Mouse (Mus musculus) T-cell, adult 66 days (primary cell): Measurements from ENCODE around the gene Hist1h2bf. TPM values are rescaled to one million over a fixed set of nuclear protein-coding genes. Genes with fewer than 3 reads are reported as not detected.

Experiments used
- total RNA-seq, 2 experiments: library from RNA; stranded (reverse); gene quantifications; 3 replicates in 1 of 2; 4 replicates in 1 of 2; pipeline ENCODE4 v1.2.4; 2023

Gene Hist1h2bf
- 100 to 1,000 TPM in 1 of 2 experiments, 10 to 100 TPM in 1; 79.7 to 145 TPM for total RNA-seq

DNA sequence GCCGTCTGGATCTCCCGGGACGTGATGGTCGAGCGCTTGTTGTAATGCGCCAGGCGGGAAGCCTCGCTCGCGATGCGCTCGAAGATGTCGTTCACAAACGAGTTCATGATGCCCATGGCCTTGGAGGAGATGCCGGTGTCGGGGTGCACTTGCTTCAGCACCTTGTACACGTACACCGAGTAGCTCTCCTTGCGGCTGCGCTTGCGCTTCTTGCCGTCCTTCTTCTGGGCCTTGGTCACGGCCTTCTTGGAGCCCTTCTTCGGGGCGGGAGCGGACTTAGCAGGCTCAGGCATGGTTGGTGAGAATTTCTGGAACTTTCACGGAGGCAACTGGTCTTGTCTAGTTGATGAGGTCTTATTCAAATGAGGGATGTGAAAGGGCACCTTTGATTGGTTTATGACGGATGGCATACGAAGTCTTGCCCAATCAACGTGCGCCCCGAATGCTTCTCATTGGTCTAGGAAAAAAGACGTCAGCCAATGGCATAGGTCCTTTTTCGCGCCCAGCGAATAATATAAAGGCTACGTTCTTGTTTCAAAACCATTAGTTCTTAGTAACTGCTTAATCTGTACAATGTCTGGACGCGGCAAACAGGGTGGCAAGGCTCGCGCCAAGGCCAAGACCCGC, at the start of gene Hist1h2bf, which contains the start of gene Hist1h2ad:
TSS of gene Hist1h2bf (minus strand) at position 299 of the 627 bp plus-strand sequence.
TSS of gene Hist1h2ad (plus strand) at position 484 of the 627 bp plus-strand sequence.

DNA sequence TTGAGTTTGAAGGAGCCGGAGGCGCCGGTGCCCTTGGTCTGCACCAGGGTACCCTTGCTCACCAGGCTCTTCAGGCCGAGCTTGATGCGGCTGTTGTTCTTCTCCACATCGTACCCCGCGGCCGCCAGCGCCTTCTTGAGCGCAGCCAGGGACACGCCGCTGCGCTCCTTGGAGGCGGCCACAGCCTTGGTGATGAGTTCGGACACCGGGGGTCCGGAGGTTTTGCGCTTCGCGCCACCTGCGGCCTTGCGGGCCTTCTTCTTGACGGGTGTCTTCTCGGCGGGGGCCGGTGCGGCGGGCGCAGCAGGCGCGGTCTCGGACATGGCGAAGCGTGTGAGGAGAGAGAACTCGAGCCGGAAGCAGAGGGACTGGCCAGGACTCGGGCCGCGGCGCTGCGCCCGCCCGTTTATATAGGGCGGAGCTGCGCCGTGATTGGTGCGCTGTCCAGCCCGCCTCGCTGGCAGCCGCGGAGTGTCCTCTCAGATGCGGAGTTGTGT, 48.2 kb upstream of the Hist1h2bf start, which contains the start of gene Hist1h1e:
TSS of gene Hist1h1e (minus strand) at position 384 of the 497 bp plus-strand sequence.

DNA sequence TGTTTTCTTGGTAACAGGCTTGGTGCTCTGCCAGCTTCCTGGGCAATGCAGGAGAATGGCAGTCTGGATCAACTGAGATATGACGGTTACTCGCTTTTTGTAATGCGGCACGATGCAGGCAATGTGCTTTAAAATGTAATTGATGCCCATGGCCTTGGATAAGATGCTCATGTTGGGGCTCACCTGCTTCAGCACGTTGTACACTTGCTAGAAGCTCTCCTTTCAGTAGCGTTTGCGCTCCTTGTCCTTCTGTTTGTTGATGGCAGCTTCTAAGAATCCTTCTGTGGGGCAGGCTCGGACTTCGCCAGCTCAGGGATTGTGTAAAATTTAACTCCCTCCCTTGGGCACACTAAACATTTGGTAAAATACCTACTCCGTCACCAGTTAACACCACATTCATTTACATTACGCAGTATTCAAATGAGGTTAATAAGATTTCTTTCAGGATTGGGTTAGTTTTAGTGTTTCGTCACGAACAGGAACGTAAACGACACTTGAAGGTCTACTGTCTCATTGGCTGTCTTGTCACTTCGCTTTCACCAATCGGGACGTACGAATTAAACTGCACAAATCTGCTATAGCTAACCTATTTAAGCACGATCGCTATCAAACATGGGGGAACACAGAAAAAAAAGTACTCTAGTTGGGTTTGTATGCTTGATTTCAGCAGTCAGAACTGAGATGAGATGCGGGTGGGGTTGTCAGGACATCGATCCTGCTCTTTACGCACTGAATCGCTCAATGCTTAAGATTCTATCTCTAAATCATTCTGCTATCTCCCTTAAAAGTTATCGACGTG, 46.9 kb upstream of the Hist1h2bf start, which contains the start of gene Hist1h2be:
TSS of gene Hist1h2be (minus strand) at position 392 of the 799 bp plus-strand sequence.

DNA sequence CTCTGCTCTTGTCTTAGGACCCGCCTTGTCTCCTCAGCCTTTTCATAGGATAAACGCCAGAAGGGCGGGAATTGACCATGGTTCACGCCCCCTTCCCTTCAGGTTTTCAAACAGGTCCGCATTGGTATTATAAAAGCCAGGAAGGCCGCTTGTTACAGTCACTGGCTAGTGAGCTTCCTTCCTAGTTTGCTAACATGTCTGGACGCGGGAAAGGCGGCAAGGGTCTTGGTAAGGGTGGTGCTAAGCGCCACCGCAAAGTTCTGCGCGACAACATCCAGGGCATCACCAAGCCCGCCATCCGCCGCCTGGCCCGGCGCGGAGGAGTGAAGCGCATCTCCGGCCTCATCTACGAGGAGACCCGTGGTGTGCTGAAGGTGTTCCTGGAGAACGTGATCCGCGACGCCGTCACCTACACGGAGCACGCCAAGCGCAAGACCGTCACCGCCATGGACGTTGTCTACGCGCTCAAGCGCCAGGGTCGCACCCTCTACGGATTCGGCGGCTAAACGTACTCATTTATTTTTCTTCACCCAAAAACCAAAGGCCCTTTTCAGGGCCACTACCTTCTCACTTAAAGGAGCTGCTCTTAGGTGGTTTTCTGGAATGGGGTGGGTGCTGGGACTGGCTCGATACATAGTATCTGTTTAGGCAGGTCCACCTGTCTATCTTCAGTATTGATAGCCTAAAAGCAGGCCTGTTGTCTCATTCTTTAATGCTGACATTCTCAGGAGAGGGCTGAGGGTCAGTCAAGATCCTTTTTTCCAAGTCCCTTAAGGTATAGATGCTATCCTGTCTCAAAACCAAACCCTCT, 7.6 kb upstream of the Hist1h2bf start, which contains the start of gene Hist1h4d:
TSS of gene Hist1h4d (plus strand) at position 191 of the 811 bp plus-strand sequence.

DNA sequence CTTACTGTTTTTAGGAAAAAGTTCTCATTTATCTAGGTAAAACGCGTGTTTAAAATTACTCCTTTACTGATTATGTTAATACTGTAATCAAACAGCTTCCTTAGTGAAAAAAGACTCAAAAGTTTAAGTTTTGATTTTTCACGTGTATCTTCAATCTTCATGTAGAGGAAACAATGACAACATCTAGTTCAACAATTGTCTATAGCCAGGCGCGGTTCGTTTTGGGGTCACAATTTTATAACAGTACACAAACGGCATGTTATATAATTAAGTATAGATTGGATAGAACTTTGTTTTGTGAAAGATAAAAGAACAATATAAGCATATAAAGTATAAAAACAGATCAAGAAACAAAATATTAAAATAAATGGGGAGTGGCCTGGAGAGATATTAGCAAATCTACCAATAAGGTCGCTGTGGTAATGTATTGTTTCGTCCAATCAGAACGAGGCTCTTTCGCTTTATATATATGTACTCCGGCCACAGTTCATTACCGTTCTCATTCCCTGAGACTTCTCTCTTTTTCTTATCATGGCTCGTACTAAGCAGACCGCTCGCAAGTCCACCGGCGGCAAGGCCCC, 1.4 kb upstream of the Hist1h2bf start, which contains the start of gene Hist1h3d:
TSS of gene Hist1h3d (plus strand) at position 493 of the 581 bp plus-strand sequence.

DNA sequence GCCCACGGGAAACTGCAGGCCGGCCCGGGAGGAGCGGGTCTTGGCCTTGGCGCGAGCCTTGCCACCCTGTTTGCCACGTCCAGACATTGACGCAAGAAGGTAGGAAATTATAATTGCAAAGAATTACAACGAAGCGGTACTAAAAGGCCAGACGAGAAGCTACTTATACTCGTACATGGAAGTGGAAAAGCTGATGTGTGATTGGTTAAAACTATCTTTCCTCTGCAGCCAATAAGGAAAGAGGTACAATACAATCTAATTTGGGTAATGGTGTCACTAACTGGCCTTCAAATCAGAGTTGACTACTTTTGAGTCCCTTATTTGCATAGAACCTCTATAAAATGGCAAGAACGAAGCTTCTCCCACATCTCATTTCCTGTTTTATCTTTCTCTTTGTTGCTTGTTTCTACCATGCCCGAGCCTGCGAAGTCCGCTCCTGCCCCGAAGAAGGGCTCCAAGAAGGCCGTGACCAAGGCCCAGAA, 2.9 kb downstream of the Hist1h2bf start, which contains the start of the genes Hist1h2ae and Hist1h2bg:
TSS of gene Hist1h2ae (minus strand) at position 199 of the 482 bp plus-strand sequence.
TSS of gene Hist1h2bg (plus strand) at position 375 of the 482 bp plus-strand sequence.

DNA sequence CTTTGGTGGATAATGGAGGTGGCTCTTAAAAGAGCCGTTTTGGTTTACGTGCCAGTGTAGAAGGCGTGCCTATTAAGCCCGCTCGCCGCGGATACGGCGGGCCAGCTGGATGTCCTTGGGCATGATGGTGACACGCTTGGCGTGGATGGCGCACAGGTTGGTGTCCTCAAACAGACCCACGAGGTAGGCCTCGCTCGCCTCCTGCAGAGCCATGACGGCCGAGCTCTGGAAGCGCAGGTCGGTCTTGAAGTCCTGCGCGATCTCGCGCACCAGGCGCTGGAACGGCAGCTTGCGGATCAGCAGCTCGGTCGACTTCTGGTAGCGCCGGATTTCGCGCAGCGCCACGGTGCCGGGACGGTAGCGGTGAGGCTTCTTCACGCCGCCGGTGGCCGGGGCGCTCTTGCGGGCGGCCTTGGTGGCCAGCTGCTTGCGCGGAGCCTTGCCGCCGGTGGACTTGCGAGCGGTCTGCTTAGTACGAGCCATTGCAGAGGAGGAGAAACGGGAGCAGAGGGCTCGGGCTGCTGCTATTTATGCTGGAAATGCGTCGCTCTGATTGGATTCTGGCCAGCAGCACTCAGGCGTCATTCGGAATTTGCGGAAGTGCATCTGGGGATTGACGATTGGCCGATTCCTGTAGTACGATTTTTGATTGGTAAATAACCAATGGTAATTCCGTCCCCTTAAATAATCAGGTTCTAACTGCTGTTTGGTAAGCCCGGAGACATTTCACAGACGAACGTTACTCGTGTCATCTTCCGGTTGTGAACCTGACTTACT, 11.9 kb downstream of the Hist1h2bf start, which contains the start of gene Hist1h3e:
TSS of gene Hist1h3e (minus strand) at position 487 of the 777 bp plus-strand sequence.

DNA sequence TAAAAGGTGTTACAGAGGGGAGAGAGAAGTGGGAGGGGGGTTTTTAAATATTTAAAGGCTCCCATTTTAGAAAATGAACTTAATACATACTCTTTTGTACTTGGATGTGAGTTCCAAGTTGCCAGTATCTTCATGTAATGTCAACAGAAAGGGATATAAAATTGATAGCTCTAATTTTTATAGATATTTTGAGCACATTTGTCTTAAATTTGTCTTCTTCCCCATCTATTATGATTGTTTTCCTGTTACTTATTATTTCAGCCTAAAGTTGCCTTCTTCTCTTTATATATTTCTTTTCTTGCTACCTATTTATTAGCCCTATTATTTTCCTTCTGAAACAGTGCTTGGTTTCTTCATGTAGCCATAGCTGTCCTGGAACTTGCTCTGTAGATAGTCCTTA, 21.0 kb downstream of the Hist1h2bf start, which contains the start of gene Hist1h1d:
TSS of gene Hist1h1d (plus strand) at position 301 of the 400 bp plus-strand sequence.

DNA sequence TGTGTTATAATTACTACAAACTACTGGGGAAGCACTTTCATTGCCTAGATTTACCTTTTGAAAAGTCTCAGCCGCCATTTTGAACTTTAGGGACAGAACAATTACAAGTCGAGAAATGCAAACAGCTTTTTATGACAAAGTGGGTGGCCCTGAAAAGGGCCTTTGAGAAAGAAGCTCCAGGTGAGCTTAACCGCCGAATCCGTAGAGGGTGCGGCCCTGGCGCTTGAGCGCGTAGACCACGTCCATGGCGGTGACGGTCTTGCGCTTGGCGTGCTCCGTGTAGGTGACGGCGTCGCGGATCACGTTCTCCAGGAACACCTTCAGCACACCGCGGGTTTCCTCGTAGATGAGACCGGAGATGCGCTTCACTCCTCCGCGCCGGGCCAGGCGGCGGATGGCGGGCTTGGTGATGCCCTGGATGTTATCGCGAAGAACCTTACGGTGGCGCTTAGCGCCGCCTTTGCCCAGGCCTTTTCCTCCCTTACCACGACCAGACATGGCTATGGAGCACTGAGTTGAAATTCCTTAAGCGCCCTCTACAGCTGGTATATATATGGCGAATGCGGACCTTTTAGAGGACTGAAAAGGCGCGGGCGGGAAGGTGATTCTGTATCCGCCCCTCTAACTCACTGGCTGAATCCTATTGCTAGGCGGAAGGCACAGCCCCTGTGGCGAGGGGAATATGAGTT, 22.7 kb downstream of the Hist1h2bf start, which contains the start of gene Hist1h4f:
TSS of gene Hist1h4f (minus strand) at position 503 of the 689 bp plus-strand sequence.

DNA sequence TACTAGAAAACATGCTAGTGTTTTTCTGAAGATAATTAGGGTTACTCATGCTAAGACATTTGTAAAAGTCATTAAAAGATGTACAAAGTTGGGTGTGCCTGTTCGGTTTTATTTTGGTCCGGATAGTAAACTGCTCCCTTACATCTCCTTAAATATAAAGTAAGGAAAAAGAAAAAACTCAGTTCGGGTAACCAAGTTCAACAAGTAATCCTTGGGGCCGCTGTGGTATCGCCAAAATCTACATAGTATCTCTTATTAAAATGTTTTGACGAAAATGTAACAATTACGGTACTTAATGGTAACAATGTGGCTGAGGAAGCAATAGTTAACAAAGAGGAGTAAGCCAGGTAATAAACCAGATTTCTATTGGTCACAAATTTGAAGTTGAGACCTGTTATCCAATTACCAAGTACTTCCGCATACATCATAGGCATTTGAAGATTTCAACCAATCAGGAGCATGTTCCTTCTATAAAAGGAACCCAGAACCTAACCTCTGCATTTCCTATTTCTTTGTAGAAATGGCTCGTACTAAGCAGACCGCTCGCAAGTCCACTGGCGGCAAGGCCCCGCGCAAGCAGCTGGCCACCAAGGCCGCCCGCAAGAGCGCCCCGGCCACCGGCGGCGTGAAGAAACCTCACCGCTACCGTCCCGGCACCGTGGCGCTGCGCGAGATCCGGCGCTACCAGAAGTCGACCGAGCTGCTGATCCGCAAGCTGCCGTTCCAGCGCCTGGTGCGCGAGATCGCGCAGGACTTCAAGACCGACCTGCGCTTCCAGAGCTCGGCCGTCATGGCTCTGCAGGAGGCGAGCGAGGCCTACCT, 29.8 kb downstream of the Hist1h2bf start, which contains the start of gene Hist1h3f:
TSS of gene Hist1h3f (plus strand) at position 88 of the 822 bp plus-strand sequence.

DNA sequence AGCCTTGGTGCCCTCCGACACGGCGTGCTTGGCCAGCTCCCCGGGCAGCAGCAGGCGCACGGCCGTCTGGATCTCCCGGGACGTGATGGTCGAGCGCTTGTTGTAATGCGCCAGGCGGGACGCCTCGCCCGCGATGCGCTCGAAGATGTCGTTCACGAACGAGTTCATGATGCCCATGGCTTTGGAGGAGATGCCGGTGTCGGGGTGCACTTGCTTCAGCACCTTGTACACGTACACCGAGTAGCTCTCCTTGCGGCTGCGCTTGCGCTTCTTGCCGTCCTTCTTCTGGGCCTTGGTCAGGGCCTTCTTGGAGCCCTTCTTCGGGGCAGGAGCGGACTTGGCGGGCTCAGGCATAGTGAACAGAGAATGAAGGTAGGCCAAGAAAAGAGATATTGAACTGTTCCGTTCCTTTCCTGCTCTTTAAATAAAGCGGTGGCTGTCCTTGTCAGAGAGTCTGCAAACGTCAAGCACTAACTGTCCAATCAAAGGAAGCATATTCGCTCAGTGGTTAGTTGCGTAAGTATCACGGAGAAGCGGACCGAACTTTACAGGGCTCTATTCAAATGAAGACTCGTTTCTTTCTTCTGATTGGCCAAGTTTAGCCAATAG, 30.9 kb downstream of the Hist1h2bf start, which contains the start of gene Hist1h2bh:
TSS of gene Hist1h2bh (minus strand) at position 394 of the 609 bp plus-strand sequence.

DNA sequence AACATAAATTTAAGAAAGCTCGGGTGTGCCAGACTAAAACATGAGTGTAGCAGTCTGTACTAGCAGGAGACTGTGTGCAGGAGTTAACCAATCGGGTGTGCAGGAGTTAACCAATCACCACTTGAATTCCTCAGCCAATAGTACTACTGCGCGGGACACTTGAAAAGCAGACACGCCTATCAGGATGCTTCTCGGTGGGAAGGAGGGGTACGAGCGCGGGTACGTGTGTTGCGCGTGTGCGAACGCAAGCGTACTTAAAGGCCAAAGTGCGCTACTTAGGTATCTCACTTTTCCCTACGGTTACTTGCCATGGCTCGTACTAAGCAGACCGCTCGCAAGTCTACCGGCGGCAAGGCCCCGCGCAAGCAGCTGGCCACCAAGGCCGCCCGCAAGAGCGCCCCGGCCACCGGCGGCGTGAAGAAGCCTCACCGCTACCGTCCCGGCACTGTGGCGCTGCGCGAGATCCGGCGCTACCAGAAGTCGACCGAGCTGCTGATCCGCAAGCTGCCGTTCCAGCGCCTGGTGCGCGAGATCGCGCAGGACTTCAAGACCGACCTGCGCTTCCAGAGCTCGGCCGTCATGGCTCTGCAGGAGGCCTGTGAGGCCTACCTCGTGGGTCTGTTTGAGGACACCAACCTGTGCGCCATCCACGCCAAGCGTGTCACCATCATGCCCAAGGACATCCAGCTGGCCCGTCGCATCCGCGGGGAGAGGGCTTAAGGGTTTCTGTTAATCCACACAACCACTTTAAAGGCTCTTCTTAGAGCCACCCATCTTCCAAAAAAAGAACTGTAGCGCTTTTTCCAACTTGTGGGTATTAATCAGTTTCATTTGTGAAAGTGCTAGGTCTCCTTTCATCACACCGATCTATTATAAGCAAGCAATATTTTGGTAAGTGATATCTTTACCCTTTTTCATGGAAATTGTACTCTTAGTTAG, 38.6 kb downstream of the Hist1h2bf start, which contains the start of gene Hist1h3g:
TSS of gene Hist1h3g (plus strand) at position 286 of the 939 bp plus-strand sequence.

DNA sequence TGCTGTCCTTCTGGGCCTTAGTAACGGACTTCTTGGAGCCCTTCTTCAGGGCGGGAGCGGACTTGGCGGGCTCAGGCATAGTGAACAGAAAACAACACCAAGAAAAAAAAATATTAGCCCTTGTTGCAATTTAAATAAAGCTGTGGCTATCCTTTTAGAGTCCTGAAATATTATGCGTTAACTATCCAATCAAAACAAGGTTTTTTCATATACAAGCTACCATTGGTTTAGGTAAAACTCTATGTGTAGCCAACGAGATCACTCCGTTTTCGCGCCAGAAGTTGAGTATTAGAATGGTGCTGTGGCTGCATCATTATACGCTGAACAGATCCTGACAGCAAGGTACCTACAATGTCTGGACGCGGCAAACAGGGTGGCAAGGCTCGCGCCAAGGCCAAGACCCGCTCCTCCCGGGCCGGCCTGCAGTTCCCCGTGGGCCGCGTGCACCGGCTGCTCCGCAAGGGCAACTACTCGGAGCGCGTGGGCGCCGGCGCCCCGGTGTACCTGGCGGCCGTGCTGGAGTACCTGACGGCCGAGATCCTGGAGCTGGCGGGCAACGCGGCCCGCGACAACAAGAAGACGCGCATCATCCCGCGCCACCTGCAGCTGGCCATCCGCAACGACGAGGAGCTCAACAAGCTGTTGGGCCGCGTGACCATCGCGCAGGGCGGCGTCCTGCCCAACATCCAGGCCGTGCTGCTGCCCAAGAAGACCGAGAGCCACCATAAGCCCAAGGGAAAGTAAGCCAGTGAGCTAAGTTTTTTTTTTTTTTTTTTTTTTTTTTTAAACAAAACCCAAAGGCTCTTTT, 40.2 kb downstream of the Hist1h2bf start, which contains the start of gene Hist1h2af:
TSS of gene Hist1h2af (plus strand) at position 347 of the 808 bp plus-strand sequence.

DNA sequence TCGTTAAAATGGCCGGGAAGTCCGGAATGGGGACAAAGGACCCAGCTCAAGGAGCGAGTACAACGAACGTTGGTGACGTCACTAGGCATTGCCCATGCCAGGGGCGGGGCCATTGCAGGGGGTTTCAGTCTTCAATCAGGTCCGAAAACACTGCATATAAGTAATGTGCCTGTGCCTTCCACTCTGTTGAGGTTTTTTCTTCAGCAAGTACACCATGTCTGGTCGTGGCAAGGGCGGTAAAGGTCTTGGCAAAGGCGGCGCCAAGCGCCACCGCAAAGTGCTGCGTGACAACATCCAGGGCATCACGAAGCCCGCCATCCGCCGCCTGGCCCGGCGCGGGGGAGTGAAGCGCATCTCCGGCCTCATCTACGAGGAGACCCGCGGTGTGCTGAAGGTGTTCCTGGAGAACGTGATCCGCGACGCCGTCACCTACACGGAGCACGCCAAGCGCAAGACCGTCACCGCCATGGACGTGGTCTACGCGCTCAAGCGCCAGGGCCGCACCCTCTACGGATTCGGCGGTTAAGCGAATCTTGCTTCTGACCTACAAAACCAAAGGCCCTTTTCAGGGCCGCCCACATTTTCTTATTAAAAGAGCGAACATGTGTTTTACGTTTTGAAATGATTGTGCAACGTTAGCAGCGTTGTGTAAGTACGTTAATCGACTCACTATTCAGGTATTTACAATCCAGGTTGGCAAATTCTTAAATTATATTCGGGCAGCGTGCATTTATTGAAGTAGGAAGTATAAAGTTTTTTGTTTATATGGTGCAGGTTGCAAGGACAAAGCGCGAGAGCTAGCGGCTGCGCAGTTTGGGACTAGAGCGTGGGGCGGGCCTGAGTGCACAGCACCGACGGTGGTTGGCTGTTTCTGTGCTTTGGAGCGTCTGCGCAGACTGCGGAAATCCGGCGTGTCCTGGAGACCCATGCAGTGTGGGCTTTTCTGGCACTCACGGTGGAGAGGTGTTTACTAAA, 42.8 kb downstream of the Hist1h2bf start, which contains the start of gene Hist1h4h:
TSS of gene Hist1h4h (plus strand) at position 150 of the 975 bp plus-strand sequence.

